Mouse (Mus musculus) kidney, embryonic 15.5 days (tissue): ENCODE data around the gene Clec10a. TPM values are rescaled to one million over a fixed set of nuclear protein-coding genes. Genes with fewer than 3 reads are reported as not detected.
"Not testable (repeated sequence)": the region's sequence is repeated elsewhere in the genome, so short reads cannot be mapped to it uniquely, and the experiment has no call there.

Experiments used
- ATAC-seq: fragments of 200-750 bp; cut with Nextera tagmentation; replicated peaks from 2 replicates; pipeline ENCODE4 v1.8.0; 2017; ENCODE audit warnings: moderate TSS enrichment; ENCODE audit not compliant: low FRiP score
- H3K27ac ChIP-seq: fragments of 300-500 bp; sonication (generic); 2 replicates; pipeline ENCODE4 v1.5.1; 2015; ENCODE audit warnings: mild to moderate bottlenecking, inconsistent platforms
- H3K27me3 ChIP-seq: fragments of 300-500 bp; sonication (generic); 2 replicates; pipeline ENCODE4 v1.6.1; 2015; ENCODE audit warnings: inconsistent platforms
- H3K36me3 ChIP-seq: fragments of 300-500 bp; sonication (generic); 2 replicates; pipeline ENCODE4 v1.6.1; 2015; ENCODE audit warnings: inconsistent platforms
- H3K4me1 ChIP-seq: fragments of 300-500 bp; sonication (generic); 2 replicates; pipeline ENCODE4 v1.6.1; 2015; ENCODE audit warnings: inconsistent platforms
- H3K4me2 ChIP-seq: fragments of 300-500 bp; sonication (generic); 2 replicates; pipeline ENCODE4 v1.6.1; 2015; ENCODE audit warnings: moderate library complexity, mild to moderate bottlenecking, inconsistent platforms
- H3K4me3 ChIP-seq: fragments of 300-500 bp; sonication (generic); replicated peaks from 2 replicates; pipeline ENCODE4 v1.5.1; 2015; ENCODE audit warnings: mild to moderate bottlenecking, inconsistent platforms
- H3K9ac ChIP-seq: fragments of 300-500 bp; sonication (generic); 2 replicates; pipeline ENCODE4 v1.6.1; 2015; ENCODE audit warnings: mild to moderate bottlenecking, inconsistent platforms
- H3K9me3 ChIP-seq: fragments of 300-500 bp; sonication (generic); replicated peaks from 2 replicates; pipeline ENCODE4 v1.6.1; 2016; ENCODE audit warnings: inconsistent platforms
- WGBS: fragments of 180-500 bp; shearing (Covaris S2); methylation state at CpG from one replicate; pipeline ENCODE4 v1.1.7; 2015; ENCODE audit warnings: mixed read lengths; 5-methylcytosine and 5-hydroxymethylcytosine counted together
- polyA plus RNA-seq: library from polyadenylated mRNA; unstranded; fragments of >200 nt; fragmentation: Nextera tagmentation; extraction: Ambion mirVana; gene quantifications from 2 replicates; pipeline ENCODE4 v1.2.1, GENCODE M21; 2015

Clec10a gene
- polyA plus RNA-seq = 1.8 TPM in 1 of 2 replicates, not detected in the other

DNA sequence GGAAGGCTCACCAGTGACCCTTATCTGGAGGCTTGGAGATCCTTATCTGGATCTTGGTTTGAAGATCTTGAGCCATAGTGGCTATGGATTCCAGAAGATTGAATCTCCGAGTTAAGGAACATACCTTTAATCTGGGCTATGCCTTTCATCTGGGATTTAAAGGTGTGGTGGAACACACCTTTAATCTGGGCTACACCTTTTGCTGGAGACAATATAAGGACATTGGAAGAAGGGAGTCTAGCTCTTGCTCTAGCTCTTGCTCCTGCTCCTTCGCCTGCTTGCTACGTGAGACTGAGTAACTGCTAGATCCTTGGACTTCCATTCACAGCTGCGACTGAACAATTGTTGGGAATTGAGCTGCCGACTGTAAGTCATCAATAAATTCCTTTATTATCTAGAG, at the start of gene Clec10a:
Clec10a (plus strand) TSS at position 301 of the 400 bp plus-strand sequence.
- H3K27ac ChIP-seq, H3K27me3 ChIP-seq, H3K9me3 ChIP-seq, H3K4me1 ChIP-seq, H3K9ac ChIP-seq, H3K4me3 ChIP-seq, H3K36me3 ChIP-seq, ATAC-seq, H3K4me2 ChIP-seq: not testable (repeated sequence)
- WGBS = no CpG with 5 or more reads among the region's 5 CpGs

DNA sequence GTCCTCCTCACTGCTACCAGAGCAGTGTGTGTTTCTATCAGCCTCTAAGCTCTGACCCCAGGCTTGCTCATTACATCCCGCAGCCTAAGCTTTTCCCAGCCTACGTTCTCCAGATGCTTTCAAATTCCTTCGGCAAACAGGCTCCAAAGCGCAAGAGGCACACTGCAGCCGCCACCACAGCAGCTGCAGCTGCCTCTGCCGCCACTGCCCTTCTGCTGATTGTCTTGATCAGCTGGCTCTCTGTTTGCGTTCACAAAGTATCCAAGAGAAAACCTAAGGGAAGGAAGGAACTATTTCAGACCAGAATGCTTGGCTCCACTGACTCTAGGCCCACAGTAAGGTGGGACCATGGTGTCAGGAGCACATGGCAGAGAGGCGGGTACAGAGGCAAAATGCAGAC, 48.9 kb upstream of the Clec10a start:
- no peaks in the 10 kb centered on the region for H3K36me3 ChIP-seq
- 83% methylated on average over 8 of the region's 8 CpGs for WGBS
- H3K27me3 ChIP-seq = no peaks in the 10 kb centered on the region
- no peak overlapping the region for H3K4me3 ChIP-seq
- no peak overlapping the region for H3K9ac ChIP-seq
- H3K27ac ChIP-seq = no peak overlapping the region
- no peak for ATAC-seq
- no peak overlapping the region for H3K4me2 ChIP-seq
- H3K4me1 ChIP-seq = no peaks in the 10 kb centered on the region
- H3K9me3 ChIP-seq = 0 out of 2 replicates have a peak, but pooled peaks cover 4% of the 10 kb centered on the region

DNA sequence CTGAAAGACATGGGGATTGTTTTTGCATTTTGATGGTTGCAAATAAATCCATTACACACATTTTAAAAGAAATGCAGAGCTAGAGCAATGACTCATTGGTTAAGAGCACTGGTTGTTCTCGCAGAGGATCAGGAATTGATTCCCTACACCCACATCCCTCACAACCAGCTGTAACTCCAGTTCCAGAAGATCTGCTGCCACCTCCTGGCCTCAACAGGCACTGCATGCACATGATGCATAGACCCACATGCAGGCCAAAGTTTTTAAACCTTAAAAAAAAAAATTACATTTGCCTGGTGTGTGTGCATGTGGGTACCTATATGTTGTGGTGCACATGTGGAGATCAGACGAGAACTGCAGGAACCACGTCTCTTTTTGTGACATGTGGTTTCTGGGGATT, 45.9 kb upstream of the Clec10a start:
- no peak overlapping the region for H3K4me2 ChIP-seq
- no peaks in the 10 kb centered on the region for H3K4me1 ChIP-seq
- WGBS = 84% methylated on average over 3 of the region's 3 CpGs
- H3K27me3 ChIP-seq = no peaks in the 10 kb centered on the region
- H3K36me3 ChIP-seq = no peaks in the 10 kb centered on the region
- ATAC-seq = no peak
- no peak overlapping the region for H3K4me3 ChIP-seq
- no peak overlapping the region for H3K27ac ChIP-seq
- H3K9ac ChIP-seq = no peak overlapping the region
- H3K9me3 ChIP-seq = 0 out of 2 replicates have a peak, but pooled peaks cover 4% of the 10 kb centered on the region

GRCm38 (mm10) chr11:70114562-70114961, 41.4 kb upstream of the Clec10a start:
- Histone ChIP-seq H3K9me3 (peaks cover 8% of the 10 kb centered on the region), H3K27ac (no peak overlapping the region), H3K9ac (no peak overlapping the region), H3K4me1 (no peaks in the 10 kb centered on the region), H3K36me3 (no peaks in the 10 kb centered on the region), H3K4me3 (no peak overlapping the region), H3K4me2 (no peak overlapping the region), H3K27me3 (no peaks in the 10 kb centered on the region)
- 28% methylated on average over 4 of the region's 4 CpGs for WGBS
- no peak for ATAC-seq

DNA sequence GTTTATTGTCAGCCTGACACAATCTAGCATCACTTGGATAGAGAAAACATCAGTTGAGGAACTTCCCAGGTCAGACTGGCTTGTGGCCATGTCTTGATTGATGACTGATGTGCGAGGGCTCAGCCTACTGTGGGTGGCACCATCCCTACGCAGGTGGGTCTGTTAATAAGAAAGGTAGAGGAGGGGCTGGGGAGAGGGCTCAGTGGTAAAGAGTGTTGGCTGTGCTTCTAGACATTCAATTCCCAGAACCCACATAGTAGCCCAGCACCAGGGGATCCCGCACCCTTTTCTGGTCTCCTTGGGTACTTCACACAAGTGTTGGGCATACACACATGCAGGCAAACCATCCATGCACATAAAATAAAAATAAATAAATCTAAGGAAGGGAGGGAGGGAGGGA, 40.1 kb upstream of the Clec10a start:
- peaks cover 14% of the 10 kb centered on the region for H3K9me3 ChIP-seq
- no peak for ATAC-seq
- H3K27me3 ChIP-seq = no peaks in the 10 kb centered on the region
- H3K4me2 ChIP-seq = no peak overlapping the region
- no peaks in the 10 kb centered on the region for H3K4me1 ChIP-seq
- no peak overlapping the region for H3K4me3 ChIP-seq
- 94% methylated on average over 3 of the region's 3 CpGs for WGBS
- H3K9ac ChIP-seq = no peak overlapping the region
- no peak overlapping the region for H3K27ac ChIP-seq
- no peaks in the 10 kb centered on the region for H3K36me3 ChIP-seq

DNA sequence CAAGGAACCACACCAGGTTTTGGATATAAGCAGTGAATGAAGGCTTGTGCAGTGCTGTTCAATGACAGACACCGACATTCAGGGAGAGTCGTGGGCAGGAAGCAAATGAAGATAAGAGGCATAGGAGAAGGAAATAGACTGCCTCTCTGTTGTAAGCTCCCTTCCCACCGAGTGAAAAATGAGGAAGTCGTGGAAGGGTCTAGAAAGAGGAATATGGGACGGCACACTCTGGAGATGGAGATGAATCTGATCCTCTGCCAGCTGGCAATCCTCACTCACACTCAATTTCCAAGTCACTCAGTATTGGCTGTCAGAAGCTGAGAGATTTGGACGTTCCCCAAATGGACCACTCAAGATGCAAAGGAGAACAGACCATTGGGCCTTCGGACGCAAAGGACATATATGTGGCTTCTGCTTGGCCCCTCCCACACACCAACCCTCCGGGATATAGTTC, 26.0 kb upstream of the Clec10a start, which contains the start of gene Mgl2:
Mgl2 (plus strand) TSS at position 404 of the 454 bp plus-strand sequence.
- Histone ChIP-seq H3K36me3 (no peaks in the 10 kb centered on the region), H3K27me3 (no peaks in the 10 kb centered on the region), H3K4me2 (no peak within 1 kb of the TSS), H3K4me1 (0 out of 2 replicates have a peak, but pooled peaks cover 3% of the 10 kb centered on the region), H3K27ac (no peak within 1 kb of the TSS), H3K9ac (no peak within 1 kb of the TSS), H3K9me3 (no peaks in the 10 kb centered on the region), H3K4me3 (no peak within 1 kb of the TSS)
- 70% methylated on average over 9 of the region's 9 CpGs for WGBS
- ATAC-seq = no peak

- not testable (repeated sequence) for H3K9me3 ChIP-seq, H3K4me2 ChIP-seq, H3K4me3 ChIP-seq, H3K36me3 ChIP-seq, H3K27ac ChIP-seq, H3K9ac ChIP-seq, H3K27me3 ChIP-seq, H3K4me1 ChIP-seq, ATAC-seq
- 72% methylated on average over 3 of the region's 3 CpGs for WGBS
Measured at GRCm38 (mm10) chr11:70135001-70135400, 21.0 kb upstream of the Clec10a start.

DNA sequence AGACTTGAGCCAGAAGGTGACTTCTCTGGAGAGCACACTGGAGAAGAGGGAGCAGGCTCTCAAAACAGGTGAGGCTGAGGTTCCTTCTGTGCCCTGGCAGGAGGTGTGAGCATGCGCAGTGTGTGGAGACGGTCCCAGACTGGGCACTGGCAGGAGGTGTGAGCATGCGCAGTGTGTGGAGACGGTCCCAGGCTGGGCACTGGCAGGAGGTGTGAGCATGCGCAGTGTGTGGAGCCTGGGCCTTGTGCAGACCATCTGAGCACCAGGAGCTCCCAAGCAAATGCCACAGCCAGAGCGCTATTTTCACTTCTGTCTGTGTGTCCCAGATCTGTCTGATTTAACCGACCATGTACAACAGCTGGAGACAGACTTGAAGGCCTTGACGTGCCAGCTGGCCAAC, 20.1 kb upstream of the Clec10a start:
- H3K9me3 ChIP-seq, H3K27me3 ChIP-seq, H3K4me1 ChIP-seq, H3K9ac ChIP-seq, ATAC-seq, H3K4me2 ChIP-seq, H3K36me3 ChIP-seq, H3K27ac ChIP-seq, H3K4me3 ChIP-seq: not testable (repeated sequence)
- 82% methylated on average over 8 of the region's 8 CpGs for WGBS

DNA sequence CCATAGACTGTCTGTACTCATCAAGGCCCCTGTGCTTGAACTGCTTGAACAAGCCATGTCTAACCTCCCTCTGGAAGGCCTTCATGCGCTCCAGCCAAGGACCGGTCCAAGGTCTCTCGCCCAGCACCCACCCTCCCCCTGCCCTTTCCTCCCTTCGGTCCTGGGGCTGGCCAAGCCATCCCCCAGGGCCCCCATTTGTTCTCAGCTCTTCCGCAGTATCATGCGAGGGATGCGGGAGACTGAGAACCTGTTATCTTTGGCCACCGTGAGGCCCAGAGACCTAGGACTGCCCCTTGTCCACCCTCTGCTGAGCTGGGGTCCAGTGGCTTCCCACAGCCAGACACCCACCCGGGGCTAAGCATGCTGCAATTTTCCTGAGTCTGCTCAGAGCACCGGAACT, 16.8 kb upstream of the Clec10a start:
- Histone ChIP-seq H3K4me2 (no peak overlapping the region), H3K4me1 (peaks cover 8% of the 10 kb centered on the region; the same call in 1 of the 2 replicates), H3K27ac (no peak overlapping the region), H3K27me3 (no peaks in the 10 kb centered on the region), H3K9me3 (no peaks in the 10 kb centered on the region), H3K4me3 (no peak overlapping the region), H3K9ac (no peak overlapping the region), H3K36me3 (no peaks in the 10 kb centered on the region)
- no peak for ATAC-seq
- WGBS = 63% methylated on average over 10 of the region's 10 CpGs

DNA sequence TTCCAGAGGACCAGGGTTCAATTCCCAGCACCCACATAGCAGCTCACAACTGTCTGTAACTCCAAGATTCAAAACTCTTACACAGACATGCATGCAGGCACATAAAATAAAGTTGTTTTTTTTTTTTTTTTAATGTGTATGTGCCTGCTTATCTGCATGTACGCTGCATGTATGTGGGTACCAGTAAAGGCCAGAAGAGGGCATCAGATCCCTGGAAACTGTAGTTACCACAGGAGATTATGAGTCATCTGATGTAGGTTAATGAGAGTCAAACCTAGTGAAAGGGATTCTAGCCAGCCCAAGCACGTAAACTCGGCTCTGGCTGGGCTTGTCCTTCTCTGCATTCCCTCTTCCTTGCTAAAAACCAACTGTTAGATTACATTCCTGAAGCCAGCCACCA, 4.9 kb upstream of the Clec10a start:
- Histone ChIP-seq H3K36me3 (no peaks in the 10 kb centered on the region), H3K9me3 (no peaks in the 10 kb centered on the region), H3K9ac (no peak overlapping the region), H3K27ac (no peak overlapping the region), H3K4me1 (no peaks in the 10 kb centered on the region), H3K4me2 (no peak overlapping the region), H3K4me3 (no peak overlapping the region), H3K27me3 (no peaks in the 10 kb centered on the region)
- no peak for ATAC-seq
- 67% methylated on average over 3 of the region's 3 CpGs for WGBS

DNA sequence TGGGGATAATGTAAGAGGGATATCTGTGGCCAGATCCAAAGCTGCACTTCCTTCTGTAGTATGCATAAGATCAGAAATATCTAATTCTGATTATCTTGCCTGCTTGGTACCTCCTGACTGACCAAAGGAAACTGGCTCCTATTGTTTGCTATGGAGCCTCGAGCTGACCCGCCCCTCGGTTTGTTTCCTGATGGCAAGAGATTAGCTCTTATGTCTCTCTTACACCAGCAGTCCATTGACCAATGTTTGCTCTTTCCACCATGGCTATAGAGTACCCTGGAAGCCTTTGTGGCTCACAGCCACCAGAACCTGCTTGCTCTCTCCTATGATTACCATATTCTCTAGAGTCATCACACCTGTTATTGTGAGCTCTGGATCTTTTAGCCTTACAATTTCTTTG, 6.3 kb downstream of the Clec10a start:
- WGBS = 71% methylated on average over 3 of the region's 3 CpGs
- Histone ChIP-seq H3K4me1 (no peaks in the 10 kb centered on the region), H3K27me3 (no peaks in the 10 kb centered on the region), H3K9ac (no peak overlapping the region), H3K4me2 (no peak overlapping the region), H3K9me3 (no peaks in the 10 kb centered on the region), H3K27ac (no peak overlapping the region), H3K4me3 (no peak overlapping the region), H3K36me3 (no peaks in the 10 kb centered on the region)
- ATAC-seq = no peak

DNA sequence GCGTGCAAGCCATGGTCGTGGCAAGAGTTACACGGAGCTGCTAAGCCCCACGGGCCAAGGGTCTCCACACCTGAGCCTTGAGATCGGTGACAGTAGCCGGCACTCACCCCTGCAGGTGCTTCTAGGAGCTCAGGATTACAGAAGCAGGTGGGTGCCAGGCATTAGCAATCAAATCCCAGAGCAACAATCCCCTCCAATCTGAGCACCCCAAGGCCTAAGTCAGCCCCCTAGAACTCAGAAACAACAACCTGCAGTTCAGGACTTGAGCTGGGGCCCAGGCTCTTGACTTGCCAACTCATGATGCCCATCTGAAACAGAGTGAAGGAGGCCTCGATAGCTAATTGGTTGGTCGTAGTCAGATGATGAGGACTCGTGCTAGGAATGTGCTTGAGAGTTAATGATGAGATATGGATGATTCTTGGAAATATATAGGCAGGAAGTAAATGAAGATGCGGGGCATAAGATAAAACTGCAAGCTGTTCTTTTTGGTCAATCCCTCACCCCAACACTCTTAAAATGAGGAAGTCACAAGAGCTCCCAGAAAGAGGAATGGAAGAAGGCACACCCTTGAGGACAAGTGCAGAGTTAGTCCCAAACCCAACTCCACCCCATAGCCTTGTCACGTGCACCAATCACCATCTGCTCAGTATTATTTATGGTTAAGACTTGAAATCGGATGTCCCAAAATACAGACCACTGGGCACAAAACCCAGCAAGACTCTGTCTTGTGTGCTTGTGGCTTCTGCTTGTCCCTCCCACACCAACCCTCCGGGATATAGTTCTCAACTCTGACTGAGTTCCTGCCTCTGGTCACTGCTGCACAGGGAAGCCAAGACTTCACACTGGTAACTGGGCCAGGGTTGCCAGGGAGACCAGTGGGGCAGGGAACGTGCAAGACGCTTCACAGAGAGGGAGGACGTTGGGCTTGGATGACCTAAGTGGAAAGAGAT, 10.2 kb downstream of the Clec10a start:
- Histone ChIP-seq H3K27me3 (no peaks in the 10 kb centered on the region), H3K4me1 (peaks cover 12% of the 10 kb centered on the region), H3K36me3 (no peaks in the 10 kb centered on the region), H3K4me2 (no peak overlapping the region), H3K4me3 (no peak overlapping the region), H3K27ac (no peak overlapping the region), H3K9me3 (no peaks in the 10 kb centered on the region), H3K9ac (no peak overlapping the region)
- no peak for ATAC-seq
- 76% methylated on average over 16 of the region's 16 CpGs for WGBS
